Mouse (Mus musculus) testis, postnatal 10 days (tissue): ENCODE measurements around the gene Rnf208.

Source experiments
- DNase-seq: peaks from one replicate; pipeline ENCODE4 v3.0.0; 2021; ENCODE audit warnings: low spot score

Rnf208 gene

GRCm38 (mm10) chr2:25224766-25225752, 17.0 kb upstream of the Rnf208 start:
- peak; percentile 94 for DNase-seq

DNA sequence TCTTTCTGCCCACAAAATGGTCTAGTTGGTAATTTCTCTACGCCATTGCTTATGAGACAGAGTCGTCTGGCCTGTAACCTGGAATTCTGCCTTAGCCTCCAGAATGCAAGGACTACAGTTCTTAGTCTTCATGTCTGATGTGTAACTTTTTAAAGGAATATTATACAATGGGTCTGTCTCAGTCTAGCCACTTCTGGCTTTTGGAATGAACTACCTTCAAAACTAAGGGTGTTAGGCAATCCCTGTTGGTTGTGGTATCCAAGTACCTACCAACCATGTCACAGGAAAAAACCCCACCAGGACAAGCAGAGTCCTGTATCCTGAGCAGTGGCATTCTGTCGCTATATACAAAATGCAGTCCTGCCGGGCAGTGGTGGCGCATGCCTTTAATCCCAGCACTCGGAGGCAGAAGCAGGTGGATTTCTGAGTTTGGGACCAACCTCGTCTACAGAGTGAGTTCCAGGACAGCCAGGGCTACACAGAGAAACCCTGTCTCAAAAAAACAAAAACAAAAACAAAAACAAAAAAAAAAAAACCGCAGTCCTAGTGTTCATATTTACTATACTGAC, 16.2 kb upstream of the Rnf208 start:
- DNase-seq = no peak

DNA sequence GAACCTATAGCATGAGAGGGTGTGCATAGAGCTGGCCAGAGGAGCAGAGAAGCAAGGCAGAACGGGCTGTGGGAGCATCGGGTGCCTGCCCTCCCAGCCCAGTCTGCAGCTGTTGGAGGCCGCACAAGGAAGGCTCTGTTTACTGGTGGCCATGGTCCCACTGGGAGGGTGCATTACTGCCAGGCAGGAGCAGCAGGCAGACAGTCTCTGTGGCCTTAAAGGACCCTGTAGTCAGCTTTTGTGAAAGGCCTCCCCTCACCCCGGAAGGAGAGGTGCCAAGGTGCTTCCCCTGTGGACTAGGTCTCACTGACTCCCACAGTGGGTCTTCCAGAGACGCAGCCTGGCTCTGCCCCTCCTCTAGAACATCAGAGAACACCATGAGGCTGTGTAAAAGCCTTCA, 15.2 kb upstream of the Rnf208 start:
- DNase-seq = no peak

DNA sequence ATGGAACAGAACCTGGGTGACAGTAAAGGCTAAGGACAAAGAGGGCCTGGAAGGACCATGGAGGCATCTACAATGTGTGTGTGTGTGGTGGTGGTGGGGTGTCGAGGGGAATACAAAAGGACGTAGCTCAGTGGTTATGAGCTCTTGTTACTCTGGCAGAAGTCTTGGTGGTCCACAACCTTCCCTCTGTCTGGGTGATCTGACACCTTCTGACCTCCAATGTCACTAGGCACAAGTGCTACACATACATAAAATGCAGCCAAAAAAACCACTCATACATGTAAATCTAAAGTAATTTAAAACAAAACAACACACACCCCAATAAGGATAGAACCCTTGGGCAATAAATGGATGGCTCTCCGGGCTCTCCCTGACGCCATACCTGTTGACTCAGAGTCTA, 14.6 kb upstream of the Rnf208 start:
- DNase-seq = no peak

GRCm38 (mm10) chr2:25228431-25228889, 13.6 kb upstream of the Rnf208 start:
- peak; percentile 90 for DNase-seq

DNA sequence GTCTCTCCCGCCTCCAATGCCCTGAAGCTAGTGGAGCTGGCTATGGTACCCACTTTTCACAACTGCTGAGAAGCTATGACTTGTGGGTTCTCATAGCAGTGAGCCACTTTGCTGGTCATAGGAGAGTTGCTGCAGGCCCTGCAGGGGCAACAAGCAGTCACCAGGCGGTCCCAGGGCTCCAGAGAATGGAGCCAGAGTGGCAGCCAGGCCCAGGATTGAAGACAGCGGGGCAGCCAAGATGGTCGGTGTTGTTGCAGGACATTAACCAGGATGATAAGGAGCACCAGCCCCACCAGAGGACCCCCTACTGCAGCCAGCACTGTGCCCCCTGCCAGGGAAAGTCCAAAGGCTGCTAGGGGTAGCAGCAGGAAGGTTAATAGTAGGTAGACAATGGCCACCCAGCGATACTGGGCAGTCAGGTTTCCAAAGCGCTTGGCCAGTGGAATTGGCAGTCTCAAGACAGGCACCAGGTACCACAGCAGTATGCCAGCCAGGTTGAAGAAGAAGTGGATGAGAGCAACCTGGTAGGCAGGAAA, 13.0 kb upstream of the Rnf208 start:
- DNase-seq = no peak

DNA sequence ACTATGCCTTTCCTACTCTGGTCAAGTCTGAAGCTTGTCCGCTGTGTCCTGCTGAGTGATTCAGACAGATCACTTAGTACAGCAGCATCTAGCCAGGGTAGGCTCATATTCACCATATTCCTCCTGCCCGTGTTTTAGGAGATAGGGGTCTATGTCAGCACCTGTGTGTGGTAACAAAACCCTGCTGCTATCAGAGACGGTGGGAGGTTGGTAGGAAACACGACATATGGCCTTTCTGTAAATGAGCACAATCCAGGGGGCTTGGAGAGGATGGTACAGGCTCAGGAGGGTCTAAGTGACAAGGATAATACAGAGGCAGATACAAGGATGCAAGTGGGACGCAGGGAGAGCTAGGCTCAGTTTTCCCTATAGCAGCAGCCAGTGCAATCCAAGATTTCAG, 12.5 kb upstream of the Rnf208 start:
- no peak for DNase-seq

GRCm38 (mm10) chr2:25230581-25230980, 11.5 kb upstream of the Rnf208 start:
- DNase-seq = no peak

DNA sequence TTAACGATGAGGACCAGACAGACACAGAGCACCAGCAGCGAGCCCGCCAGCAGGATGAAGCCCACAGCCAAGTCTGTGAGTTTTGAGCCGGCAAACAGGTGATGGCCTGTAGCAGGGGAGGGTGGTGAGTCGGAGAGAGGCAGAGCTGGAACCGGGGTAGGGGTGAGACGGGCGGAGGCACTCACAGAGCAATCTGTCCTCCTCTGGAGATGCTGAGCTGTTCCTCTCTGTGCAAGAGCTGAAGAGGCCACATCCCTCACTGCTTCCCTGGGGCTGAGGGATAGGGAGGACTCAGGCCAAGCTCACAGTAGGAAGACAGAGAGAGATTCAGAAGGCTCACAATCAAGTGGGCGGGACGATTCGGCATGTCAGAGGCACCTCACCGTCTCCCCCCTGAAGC, 11.0 kb upstream of the Rnf208 start:
- DNase-seq = no peak

DNA sequence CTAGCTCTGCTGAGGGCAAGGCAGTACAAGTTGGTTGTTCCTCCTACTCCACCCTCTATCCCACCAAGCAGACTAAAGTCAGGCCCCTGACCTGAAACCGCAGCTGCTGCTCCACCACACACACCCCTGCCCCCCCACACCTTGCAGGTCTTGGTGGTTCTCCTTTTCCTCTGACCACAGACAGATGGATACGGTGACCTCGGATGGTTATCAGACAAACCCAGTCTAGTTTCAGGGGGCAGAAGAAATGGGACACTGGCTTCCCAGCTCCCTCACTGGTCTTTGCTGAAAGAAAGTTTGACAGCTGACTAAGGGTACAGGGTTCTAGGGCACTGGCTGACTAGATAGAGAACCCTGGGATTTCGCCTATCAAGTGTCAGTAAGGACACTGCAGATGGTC, 8.6 kb upstream of the Rnf208 start:
- DNase-seq = no peak

GRCm38 (mm10) chr2:25234050-25234449, 8.0 kb upstream of the Rnf208 start, which contains the start of gene Slc34a3:
Slc34a3 (minus strand) TSS chr2:25234364.
- no peak for DNase-seq

GRCm38 (mm10) chr2:25234551-25235220, 7.4 kb upstream of the Rnf208 start:
- no peak for DNase-seq

DNA sequence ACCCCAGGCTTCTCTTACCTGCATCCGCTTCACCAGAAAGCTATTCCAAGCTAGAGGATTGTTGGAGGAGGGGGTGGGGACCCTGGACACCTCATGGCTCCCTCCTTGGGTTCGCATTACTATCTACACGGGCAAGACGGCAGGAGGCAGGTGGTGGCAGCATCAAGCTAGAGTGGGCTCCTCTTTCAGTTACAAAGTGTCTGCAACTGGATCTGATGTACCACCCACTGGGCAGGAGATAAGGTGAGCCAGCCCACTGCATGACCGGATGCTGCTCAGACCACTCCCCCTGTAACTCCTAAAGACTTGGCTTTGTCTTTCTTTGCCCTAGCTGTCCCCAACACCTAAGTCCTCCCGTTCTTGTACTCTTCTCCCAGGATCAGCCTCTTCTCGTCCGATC, 5.4 kb upstream of the Rnf208 start, which contains the start of gene Rnf224:
Rnf224 (minus strand) TSS at position 174 of the 400 bp plus-strand sequence.
- no peak for DNase-seq

- DNase-seq = no peak
Observed at GRCm38 (mm10) chr2:25237522-25237921, 4.5 kb upstream of the Rnf208 start.

- no peak for DNase-seq
Observed at GRCm38 (mm10) chr2:25238106-25238505, 3.9 kb upstream of the Rnf208 start.

DNA sequence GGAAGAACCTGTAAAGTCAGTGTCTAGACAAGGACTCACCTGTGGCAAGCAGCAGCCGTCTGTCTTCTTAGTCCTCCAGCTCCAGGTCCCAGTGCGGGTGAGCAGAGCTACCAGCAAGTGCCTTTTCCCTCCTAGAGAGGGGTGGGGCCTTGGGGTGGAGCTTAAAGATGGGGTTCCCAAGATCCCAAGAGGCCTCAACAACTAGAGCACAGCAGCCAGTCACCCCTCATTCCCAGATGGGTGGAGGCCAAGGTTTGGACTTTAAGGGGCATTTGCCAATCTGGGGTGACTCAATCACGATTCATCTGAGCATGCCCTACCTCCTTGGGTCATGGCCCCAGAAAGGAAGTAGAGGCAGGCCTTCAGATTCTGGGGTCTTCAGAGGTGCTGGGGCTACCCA, 2.3 kb upstream of the Rnf208 start:
- DNase-seq = no peak

DNA sequence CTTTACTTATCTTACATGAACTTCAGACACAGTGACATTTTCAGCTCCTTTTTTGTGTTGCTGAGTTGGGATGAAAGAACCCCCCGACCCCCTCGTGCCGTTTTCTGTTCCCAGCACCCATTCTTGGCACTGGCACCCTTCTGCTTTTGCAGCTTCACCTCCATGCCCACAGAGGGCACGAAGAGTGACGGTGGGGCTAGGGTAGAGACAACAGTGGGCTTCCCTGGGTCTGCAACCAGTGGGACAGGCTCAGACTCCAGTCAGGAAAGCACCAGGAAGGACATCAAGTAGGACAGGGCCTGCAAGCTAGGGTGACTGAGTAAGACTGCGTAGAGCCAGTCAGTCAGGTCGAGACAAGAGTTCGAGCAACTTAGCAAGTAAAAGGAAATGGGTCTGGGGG, 1.7 kb upstream of the Rnf208 start:
- no peak for DNase-seq

DNA sequence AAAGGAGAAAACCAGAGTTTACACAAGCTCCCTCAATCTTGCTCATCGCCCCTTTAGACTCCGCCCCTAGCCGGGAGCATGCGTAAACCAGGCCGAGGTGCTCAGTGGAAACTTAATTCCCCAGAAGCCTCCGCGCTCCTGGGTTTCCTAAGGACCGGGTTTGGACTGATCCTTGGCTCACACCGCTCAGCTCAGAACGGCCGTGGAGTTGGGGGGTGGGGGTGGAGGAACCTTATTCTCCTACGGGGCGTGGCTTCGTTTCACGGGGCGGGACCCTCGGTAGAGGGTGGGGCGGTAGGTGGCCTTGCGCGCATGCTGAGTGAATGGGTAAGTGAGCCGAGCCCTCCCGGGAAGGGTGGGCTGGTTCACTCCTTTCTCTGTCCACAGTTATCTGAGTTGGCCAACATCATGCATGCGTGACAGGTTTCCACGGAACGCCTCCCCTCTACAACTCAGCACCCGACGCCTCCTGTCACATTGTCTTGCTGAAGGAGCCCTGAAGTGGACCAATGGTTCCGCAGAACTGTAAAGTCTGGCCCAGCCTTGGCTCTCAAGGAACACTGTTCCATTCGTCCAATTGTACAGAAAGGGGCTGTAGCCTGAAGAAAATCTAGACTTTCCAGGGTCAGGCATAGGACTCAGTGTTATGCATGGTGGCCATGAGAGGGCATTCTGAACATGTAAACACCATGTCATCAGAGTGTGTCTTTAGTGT, 1.2 kb upstream of the Rnf208 start:
- peak; percentile 88 for DNase-seq

- DNase-seq = no peak
Observed at GRCm38 (mm10) chr2:25241438-25241775, 648 bp upstream of the Rnf208 start.

GRCm38 (mm10) chr2:25243342-25243741, 1.3 kb downstream of the Rnf208 start:
- peak; percentile 69 for DNase-seq

DNA sequence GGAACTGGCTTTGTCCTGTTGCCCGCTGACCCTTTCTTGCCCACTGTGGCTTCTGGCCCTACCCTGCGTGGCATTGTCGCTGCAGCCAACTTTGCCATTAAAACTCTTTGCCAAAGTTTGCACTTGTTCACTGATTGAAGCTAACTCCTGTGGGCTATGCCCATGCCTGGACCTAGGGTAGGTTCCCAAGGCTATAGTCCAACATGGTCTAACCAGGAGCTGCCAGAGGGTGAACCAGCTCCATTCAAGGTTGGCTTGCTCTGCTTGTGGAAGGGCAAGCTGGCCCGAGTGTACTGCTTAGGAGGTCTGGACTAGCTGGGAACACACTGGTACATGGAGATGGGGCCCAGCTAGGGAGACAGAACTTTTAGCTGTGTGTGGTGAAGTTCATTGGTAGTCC, 2.1 kb downstream of the Rnf208 start:
- DNase-seq = no peak
